Mouse (Mus musculus): ENCODE data around the gene Hlx.

The Hlx gene

DNA sequence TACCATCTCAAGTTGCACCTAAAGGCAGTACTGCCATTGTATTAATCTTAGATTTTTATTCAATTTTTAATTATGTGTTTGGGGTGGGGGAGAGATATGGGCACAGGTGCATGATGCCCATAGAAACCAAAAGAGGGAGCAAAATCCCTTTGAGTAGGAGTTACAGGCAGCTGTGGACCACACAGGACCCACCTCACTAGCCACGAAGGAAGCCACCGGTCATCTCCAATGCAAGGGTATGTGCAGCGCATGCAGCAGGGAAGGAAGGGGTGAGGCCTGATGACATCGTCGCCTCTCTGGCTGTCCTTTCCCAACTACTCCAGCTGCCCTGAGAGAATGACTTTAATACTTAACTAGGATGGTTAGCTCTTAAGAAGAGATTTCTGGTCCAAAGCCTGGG lies 18.7 kb downstream of the Hlx start:
- no peak for DNase-seq

DNA sequence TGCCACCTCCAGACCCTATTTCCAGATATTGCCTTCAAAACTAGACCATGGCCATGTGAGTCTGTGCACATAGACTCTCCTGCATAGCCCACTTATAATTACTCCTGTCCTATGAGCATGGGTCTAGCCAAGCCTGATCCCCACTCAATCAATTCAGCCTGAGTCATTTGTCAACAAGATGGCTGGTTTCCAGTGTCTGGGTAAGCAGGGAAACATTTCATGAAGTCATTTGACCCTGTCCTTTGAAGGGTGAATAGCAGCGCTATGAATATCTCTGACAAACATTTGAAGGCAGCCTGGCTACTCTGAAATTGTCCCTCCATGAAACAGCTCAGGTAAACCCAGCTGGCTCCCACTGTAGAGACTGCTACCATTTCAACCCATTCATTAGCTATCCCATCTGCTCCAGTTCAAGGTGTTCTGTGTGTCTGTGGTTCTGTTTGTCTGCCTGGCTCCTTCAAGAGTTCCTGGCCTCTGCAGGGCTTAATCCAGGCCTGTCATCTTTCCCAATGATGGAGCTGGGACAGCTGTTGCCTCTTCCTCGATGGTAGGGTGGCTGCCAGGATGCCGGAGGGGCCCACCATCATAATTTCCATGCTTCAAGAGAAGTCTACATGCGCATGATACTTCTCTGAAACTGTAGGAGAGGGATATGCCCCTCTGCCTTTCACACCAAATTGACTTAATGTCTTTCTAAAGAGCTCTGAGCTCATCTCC lies 24.7 kb downstream of the Hlx start:
- no peak for DNase-seq

DNA sequence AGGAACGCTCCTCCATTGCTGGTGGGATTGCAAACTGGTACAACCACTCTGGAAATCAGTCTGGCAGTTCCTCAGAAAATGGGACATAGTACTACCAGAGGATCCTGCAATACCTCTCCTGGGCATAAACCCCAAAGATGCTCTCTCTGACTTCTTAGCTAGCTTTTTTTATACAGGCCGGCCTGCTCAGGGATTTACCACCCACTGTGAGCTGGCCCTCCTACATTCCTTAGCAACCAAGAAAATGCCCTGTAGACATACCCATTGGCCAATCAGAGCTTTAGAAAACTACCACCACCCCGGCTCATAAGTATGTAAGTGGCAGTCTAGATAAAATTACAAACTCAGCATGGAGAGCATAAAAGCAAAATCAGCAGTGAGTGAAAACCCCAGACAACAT lies 27.5 kb downstream of the Hlx start:
- no peak for DNase-seq

DNA sequence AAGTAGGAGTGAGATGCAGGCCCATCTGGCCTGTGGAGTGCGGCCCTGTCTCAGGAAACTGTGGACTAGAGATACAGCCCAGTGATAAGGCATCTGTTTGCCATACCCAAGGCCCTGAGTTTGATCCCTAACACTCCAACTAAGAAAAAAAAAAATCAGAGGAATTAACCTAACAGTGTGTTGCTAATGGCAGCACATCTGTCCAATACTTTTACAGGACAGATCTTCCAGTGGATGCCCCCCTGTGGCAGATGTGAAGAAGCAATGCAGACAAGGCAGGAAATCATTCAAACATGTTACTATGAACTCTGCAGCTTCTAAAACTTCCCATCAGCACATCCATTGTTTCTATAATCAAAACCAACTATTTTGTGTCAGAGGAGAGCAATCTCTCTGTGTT lies 33.1 kb downstream of the Hlx start:
- no peak for DNase-seq

DNA sequence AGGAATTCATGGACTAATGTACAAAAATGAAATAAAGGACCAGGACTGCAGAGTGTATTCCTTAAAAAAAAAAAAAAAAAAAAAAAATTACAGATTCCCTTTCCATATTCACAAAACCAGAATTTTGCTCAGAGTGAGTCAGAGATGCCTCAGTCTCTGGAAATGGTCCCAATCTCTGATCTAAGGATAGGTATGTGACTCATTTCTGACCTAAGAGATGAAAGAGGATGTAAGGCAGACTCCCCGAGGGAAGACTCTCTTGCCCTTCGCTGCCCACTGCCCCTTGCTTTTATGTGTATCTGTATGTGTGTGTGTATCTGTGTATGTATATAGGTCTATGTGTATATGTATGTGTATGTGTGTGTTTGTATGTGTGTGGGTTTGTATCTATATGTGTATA lies 37.0 kb downstream of the Hlx start:
- no peak for DNase-seq

DNA sequence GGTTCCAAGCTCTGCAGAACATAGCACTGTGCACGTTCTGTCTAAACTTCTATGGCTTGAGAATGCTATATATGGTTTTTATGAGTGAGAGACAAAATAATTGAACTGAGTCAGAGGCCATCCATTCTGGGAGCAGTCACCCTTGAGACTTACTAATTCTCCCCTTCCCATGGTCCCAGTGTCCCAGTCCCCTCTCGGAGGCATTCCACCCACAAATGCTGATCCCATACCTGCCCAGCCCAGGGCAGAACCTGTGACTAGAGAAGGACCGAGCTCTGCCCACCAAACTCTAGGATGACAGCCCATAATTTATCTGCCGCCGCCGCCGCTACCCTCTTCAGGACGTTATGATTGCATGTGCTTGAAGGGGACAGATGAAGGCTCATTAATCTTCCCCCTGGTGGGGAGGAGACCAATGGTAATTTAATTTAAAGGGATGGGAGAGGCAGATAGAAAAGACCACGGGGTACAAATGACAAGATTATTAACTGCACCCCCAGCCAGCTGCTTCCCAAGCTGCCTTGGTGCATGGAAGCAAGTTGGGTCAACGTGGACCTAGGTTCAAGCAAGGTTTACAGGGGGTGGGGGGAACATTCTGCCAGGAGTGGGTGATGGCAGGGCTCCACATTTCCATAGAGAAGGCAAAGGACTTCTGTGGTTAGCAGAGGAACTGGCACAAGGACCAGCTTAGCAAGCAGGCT lies 40.1 kb downstream of the Hlx start:
- DNase-seq, result no peak

DNA sequence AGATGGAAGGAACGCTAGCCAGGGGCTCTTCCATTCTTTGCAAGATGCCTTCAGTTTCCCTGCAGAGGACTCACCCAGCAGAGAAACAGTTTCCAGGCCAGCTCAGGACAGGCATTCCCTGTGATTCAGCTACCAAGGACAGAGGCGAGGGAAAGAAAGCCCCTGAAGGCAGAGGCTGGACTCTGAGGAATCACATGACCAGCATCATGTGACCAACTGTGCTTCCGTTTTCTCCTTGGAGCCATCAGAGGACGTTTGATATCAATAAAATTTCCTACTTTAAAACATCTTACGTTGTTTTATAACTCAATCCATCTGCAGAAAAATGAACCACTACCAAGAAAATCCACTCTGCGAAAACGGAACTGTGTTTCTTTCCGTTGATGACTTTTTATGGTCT lies 41.2 kb downstream of the Hlx start:
- no peak for DNase-seq

DNA sequence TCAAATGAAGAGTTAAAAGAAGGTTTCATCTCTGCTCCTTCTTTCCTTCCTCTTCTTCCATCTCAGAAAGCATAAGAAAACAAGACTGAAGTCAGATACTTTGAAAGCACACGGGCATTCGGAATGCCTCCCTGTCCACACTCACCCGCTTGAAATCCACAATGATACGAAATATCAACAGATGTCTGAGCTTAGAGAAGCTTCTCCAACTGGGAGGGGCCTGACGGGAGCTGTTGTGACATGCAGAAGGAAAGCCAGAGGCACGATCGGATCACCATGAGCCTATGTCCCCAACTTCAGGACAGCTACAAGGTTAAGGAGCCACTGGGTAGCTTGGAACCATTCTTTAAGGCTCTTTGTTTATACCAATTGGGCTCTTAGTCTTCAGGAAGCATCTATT lies 44.4 kb downstream of the Hlx start:
- no peak for DNase-seq

DNA sequence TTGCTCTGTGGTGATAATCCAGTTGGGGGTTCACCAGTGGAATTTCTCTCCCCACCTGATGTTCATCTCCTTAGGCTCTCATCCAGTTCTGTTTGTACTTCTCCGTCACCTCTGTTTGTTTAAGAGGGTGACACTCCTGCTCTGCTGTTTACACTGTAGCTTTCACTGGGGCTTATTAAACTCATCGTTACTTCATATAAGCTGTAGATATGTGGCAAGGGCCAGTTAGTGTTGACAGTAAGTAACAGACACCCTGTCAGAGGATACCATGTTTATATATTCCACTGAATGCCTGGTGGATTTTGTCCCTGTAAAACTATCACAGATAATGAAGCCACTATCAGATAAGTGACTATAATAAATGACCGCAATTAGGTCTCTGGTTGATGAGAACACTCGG lies 44.9 kb downstream of the Hlx start:
- no peak for DNase-seq

DNA sequence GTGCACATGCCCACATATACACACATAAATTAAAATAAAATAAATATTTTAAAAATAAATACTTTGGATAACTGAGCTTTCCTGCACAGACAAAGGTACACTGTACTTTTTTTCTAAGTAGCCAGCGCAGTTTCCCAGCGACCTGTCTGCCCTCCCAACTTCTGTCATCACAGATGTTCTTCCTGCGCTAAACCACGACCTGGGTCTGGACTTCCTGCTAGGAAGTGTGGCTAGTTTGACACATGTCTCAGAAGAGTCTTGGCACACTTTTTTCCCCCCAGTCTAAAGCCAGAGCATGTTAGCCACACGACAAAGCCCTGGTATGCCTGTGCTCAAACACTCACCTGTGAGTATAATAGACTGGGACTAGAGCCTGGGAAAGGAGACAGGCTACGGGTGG lies 48.9 kb downstream of the Hlx start:
- DNase-seq, result no peak

DNA sequence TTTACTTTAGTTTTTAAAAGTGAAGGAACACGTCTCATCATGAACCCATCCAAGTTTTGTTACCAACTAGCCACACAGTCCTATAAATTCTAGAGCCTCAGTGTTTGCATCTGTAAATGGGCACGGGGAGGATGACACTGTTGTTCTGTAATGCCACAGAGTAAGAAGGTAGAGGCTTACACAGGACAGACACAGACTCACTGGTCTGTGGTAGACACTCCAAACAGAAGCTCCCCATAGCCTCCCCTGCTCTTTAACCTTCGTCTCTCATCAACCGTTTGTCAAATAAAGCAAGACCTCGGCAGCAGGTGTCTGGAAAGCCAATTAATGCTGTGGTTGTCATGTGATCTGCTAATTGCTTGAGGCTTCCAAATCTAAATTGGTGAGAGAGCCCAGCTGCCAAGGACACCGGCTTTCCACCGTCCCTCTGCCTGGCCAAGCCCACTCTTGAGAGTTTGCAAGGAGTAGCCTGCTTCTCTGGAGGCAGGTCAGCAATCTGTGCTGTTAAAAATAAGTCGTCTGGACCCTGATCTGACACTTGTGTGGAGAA lies 52.9 kb downstream of the Hlx start:
- DNase-seq, result no peak

DNA sequence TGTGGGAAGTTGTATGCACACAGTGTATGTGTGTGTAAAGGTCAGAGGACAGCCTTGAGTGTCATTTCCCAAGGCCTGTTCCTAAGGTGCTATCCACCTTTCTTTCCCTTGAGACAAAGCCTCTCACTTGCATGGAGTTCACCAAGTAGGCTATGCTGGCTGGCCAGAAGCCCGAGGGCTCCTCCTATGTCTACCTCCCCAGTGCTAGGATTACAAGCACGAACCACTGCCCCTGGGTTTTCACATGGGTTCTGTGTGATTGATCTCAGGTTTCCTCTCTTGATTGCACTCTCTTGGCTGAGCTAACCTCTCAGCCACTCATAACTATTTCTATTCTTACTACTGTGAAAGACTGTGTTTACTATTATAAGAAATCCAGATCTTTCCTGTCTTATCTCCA lies 54.8 kb downstream of the Hlx start:
- no peak for DNase-seq
